Mouse (Mus musculus) heart, postnatal 0 days (tissue): ENCODE measurements around the gene Ubr1.

Experiments used
- CTCF ChIP-seq: IDR thresholded peaks from 2 replicates; pipeline ENCODE4 v1.5.1; 2016; ENCODE audit warnings: antibody characterized with exemption, control low read depth, low read depth
- EP300 ChIP-seq: IDR thresholded peaks from 2 replicates; pipeline ENCODE4 v1.6.1; 2016; ENCODE audit warnings: antibody characterized with exemption, low read depth

DNA sequence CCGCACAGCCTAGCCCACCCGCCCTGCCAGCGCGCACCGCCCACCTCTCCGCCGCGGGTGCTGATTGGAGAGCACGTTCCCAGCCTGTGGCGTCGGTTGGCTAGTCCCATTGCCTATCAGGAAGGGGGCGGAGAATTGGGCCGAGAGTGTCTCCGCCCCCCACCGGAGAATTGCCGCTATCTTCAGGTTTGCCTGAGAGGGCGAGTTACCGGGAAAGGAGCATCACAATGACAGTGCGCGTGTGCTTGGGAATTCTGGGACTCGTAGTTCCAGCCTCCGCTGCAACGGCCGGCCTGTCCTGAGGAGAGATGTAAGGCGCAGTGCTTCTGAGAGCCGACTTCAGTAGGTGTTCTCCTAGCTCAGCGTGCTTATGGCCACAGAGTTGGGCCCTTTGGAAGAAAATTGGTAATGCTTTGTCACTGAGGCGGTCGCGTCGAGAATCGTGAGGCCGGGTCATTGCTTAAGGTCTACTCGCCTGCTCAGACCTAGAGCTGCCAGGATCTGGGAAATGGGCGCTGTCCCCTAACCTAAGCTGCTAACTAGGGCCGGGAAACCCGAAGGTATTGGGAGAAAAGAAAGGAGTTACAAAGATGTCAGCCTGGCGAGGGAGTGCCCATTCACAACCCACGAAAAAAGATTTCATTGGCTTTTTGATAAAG lies 120.0 kb downstream of the Ubr1 start, which contains the start of gene Ttbk2:
- TF ChIP-seq CTCF (peak; percentile 34), EP300 (no peak)
